Mouse (Mus musculus) thymus, postnatal 36 days (tissue): ENCODE results near the gene Mast4.

Source experiments
- DNase-seq, 2 experiments: peaks; one replicate each; pipeline ENCODE4 v3.0.0; 2022; ENCODE audit warnings: mixed read lengths in 2 of 2

Mast4 gene

GRCm38 (mm10) chr13:103114274-103114673, 220.0 kb downstream of the Mast4 start:
- DNase-seq = no peak

GRCm38 (mm10) chr13:103109872-103110271, 224.4 kb downstream of the Mast4 start:
- peak; percentile 22 to 35 for DNase-seq

- DNase-seq = no peak
These were observed 226.9 kb downstream of the Mast4 start for GRCm38 (mm10) chr13:103107362-103107761.

- DNase-seq = no peak
These were observed 231.7 kb downstream of the Mast4 start for GRCm38 (mm10) chr13:103102598-103102997.

- no peak for DNase-seq
These were observed 237.7 kb downstream of the Mast4 start for GRCm38 (mm10) chr13:103096346-103097150.

- DNase-seq = no peak
These were observed 238.8 kb downstream of the Mast4 start for GRCm38 (mm10) chr13:103095491-103095890.

- DNase-seq = no peak
These were observed 239.7 kb downstream of the Mast4 start for GRCm38 (mm10) chr13:103094595-103094994.

GRCm38 (mm10) chr13:103093713-103094112, 240.6 kb downstream of the Mast4 start:
- no peak for DNase-seq

- DNase-seq = no peak
These were observed 248.7 kb downstream of the Mast4 start for GRCm38 (mm10) chr13:103085540-103086121.

- no peak for DNase-seq
These were observed 251.4 kb downstream of the Mast4 start for GRCm38 (mm10) chr13:103082891-103083290.

GRCm38 (mm10) chr13:103079806-103080205, 254.5 kb downstream of the Mast4 start:
- no peak for DNase-seq

GRCm38 (mm10) chr13:103078815-103079214, 255.5 kb downstream of the Mast4 start:
- no peak for DNase-seq

- DNase-seq = no peak
These were observed 260.8 kb downstream of the Mast4 start for GRCm38 (mm10) chr13:103073461-103073860.

- no peak for DNase-seq
These were observed 262.5 kb downstream of the Mast4 start for GRCm38 (mm10) chr13:103071783-103072182.

GRCm38 (mm10) chr13:103067581-103068166, 266.6 kb downstream of the Mast4 start:
- no peak for DNase-seq

GRCm38 (mm10) chr13:103065437-103065836, 268.9 kb downstream of the Mast4 start:
- no peak for DNase-seq

- DNase-seq = no peak
These were observed 272.6 kb downstream of the Mast4 start for GRCm38 (mm10) chr13:103061680-103062079.

- no peak for DNase-seq
These were observed 274.2 kb downstream of the Mast4 start for GRCm38 (mm10) chr13:103059995-103060652.

GRCm38 (mm10) chr13:103056451-103056850, 277.8 kb downstream of the Mast4 start:
- DNase-seq = no peak

GRCm38 (mm10) chr13:103052661-103053060, 281.6 kb downstream of the Mast4 start:
- DNase-seq = no peak

- DNase-seq = no peak
These were observed 285.3 kb downstream of the Mast4 start for GRCm38 (mm10) chr13:103048954-103049353.

- no peak for DNase-seq
These were observed 290.6 kb downstream of the Mast4 start for GRCm38 (mm10) chr13:103043692-103044091.

- no peak for DNase-seq
These were observed 291.3 kb downstream of the Mast4 start for GRCm38 (mm10) chr13:103043011-103043410.
